Mouse (Mus musculus) CD4-positive, CD25-positive, alpha-beta regulatory T cell, adult 4 months (primary cell): Measurements from ENCODE around the gene Hmcn1. TPM values are rescaled to one million over a fixed set of nuclear protein-coding genes. Genes with fewer than 3 reads are reported as not detected.

Experiments used
- ATAC-seq: one replicate; pipeline ENCODE4 v1.8.0; 2017
- polyA plus RNA-seq, 2 experiments: library from polyadenylated mRNA; unstranded; fragments of 100-300 nt; shearing (Covaris generic); gene quantifications; one replicate each; pipeline ENCODE4 v1.2.1; 2017

The Hmcn1 gene
- polyA plus RNA-seq, 2 experiments from 2014 or later = not detected

- ATAC-seq = no peak
Observed at GRCm38 (mm10) chr1:150775742-150776141, 217.5 kb downstream of the Hmcn1 start.

- no peak for ATAC-seq
Observed at GRCm38 (mm10) chr1:150772958-150773357, 220.3 kb downstream of the Hmcn1 start.

- no peak for ATAC-seq
Observed at GRCm38 (mm10) chr1:150770948-150771521, 222.2 kb downstream of the Hmcn1 start.

GRCm38 (mm10) chr1:150769836-150770235 is 223.4 kb downstream of the Hmcn1 start:
- no peak for ATAC-seq

GRCm38 (mm10) chr1:150761678-150762077 is 231.6 kb downstream of the Hmcn1 start:
- no peak for ATAC-seq

- ATAC-seq = no peak
Observed at GRCm38 (mm10) chr1:150760801-150761331, 232.4 kb downstream of the Hmcn1 start.

GRCm38 (mm10) chr1:150759476-150760079 is 233.7 kb downstream of the Hmcn1 start:
- no peak for ATAC-seq

- no peak for ATAC-seq
Observed at GRCm38 (mm10) chr1:150753920-150754319, 239.3 kb downstream of the Hmcn1 start.

- ATAC-seq = no peak
Observed at GRCm38 (mm10) chr1:150748783-150749182, 244.5 kb downstream of the Hmcn1 start.

GRCm38 (mm10) chr1:150747771-150748170 is 245.5 kb downstream of the Hmcn1 start:
- no peak for ATAC-seq

- ATAC-seq = no peak
Observed at GRCm38 (mm10) chr1:150743097-150743843, 250.0 kb downstream of the Hmcn1 start.

- ATAC-seq = no peak
Observed at GRCm38 (mm10) chr1:150742376-150743087, 250.7 kb downstream of the Hmcn1 start.

GRCm38 (mm10) chr1:150711438-150711837 is 281.8 kb downstream of the Hmcn1 start:
- no peak for ATAC-seq

GRCm38 (mm10) chr1:150706502-150706901 is 286.7 kb downstream of the Hmcn1 start:
- no peak for ATAC-seq

GRCm38 (mm10) chr1:150697749-150698148 is 295.5 kb downstream of the Hmcn1 start:
- ATAC-seq = no peak

GRCm38 (mm10) chr1:150682044-150682443 is 311.2 kb downstream of the Hmcn1 start:
- ATAC-seq = no peak

- ATAC-seq = no peak
Observed at GRCm38 (mm10) chr1:150681433-150681832, 311.8 kb downstream of the Hmcn1 start.

- no peak for ATAC-seq
Observed at GRCm38 (mm10) chr1:150681006-150681405, 312.2 kb downstream of the Hmcn1 start.

- ATAC-seq = no peak
Observed at GRCm38 (mm10) chr1:150680345-150680744, 312.9 kb downstream of the Hmcn1 start.

- no peak for ATAC-seq
Observed at GRCm38 (mm10) chr1:150645314-150645713, 347.9 kb downstream of the Hmcn1 start.

GRCm38 (mm10) chr1:150639522-150639921 is 353.7 kb downstream of the Hmcn1 start:
- ATAC-seq = no peak

- ATAC-seq = no peak
Observed at GRCm38 (mm10) chr1:150632506-150632905, 360.7 kb downstream of the Hmcn1 start.

- ATAC-seq = no peak
Observed at GRCm38 (mm10) chr1:150631856-150632171, 361.4 kb downstream of the Hmcn1 start.
